Mouse (Mus musculus): ENCODE results near the gene Nsd1. TPM values are rescaled to one million over a fixed set of nuclear protein-coding genes. Genes with fewer than 3 reads are reported as not detected.

Gene Nsd1
- polyA plus RNA-seq, 1 experiment from 2014 or later: 79.3 TPM

DNA sequence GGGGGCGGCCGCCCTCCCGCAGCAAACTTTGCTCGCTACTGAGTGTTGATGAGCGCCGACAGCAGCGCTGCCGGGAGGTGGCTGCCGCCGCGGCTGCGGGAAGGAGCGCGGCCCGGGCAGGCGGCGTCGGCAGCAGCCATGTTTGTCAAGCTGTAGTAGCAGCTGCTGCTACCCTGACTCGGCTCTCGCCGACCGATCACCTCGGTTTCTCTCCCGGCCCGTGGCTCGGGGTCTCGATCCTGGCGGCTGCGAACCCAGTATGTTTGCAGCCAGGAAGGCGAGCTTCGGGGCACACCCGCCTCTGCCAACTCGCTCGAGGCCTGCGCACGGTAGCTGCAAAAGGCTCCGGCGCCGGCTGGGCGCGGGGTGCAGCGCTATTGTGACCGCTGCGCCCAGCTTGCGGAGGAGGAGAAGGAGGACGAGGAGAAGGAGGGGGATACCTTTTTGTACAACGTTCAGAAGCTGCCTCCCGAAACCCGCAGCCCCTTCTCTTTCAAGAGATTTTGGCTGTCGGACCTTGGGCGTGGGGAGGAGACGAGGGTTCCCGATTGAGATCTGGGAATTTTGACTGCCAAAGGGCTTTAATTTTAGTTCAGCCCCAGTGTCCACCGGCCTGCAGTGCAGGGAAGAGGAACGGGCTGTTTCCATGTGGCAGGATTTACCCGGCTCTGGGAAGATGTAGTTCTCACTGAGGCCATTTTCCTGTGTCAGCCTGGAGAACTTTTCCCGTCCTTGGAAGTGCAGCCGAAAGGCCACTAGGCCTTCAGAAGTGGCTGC lies 3.0 kb downstream of the Nsd1 start:
- under 1% methylated on average over 57 of the region's 58 CpGs for WGBS

GRCm38 (mm10) chr13:55213138-55213806 lies 3.7 kb downstream of the Nsd1 start:
- WGBS: 59% methylated on average over 10 of the region's 10 CpGs
- Histone ChIP-seq H3K9me3 (ENCODE audit: control insufficient read depth, low read length) (no peaks in the 10 kb centered on the region), H3K27me3 (ENCODE audit: control insufficient read depth, insufficient read depth, low read length) (no peaks in the 10 kb centered on the region), H3K36me3 (ENCODE audit: control insufficient read depth, insufficient read depth, low read length) (peaks cover 9% of the 10 kb centered on the region), H3K9ac (ENCODE audit: low read length) (peak overlapping the region; percentile 83), H3K4me3 (ENCODE audit: low read depth, low read length) (peak overlapping the region; percentile 64), H3K27ac (ENCODE audit: low read depth, low read length) (peak overlapping the region; percentile 98), H3K4me2 (ENCODE audit: low read depth, low read length, severe bottlenecking) (peak overlapping the region; percentile 88), H3K4me1 (replicated peaks; ENCODE audit: control insufficient read depth, insufficient read depth, low read length) (peaks cover 21% of the 10 kb centered on the region)
- DNase-seq (ENCODE audit: low spot score) (no peak), ATAC-seq (replicated peaks; ENCODE audit: low FRiP score) (no peak)

More for the DNA sequence above, 3.0 kb downstream of the Nsd1 start:
- Histone ChIP-seq H3K4me1 (replicated peaks; ENCODE audit: control insufficient read depth, insufficient read depth, low read length) (peaks cover 21% of the 10 kb centered on the region), H3K27me3 (ENCODE audit: control insufficient read depth, insufficient read depth, low read length) (no peaks in the 10 kb centered on the region), H3K36me3 (ENCODE audit: control insufficient read depth, insufficient read depth, low read length) (peaks cover 4% of the 10 kb centered on the region; the same call in 1 of the 2 replicates), H3K9ac (ENCODE audit: low read length) (peak overlapping the region; percentile 83), H3K27ac (ENCODE audit: low read depth, low read length) (peak overlapping the region; percentile 98), H3K4me2 (ENCODE audit: low read depth, low read length, severe bottlenecking) (peak overlapping the region; percentile 88), H3K9me3 (ENCODE audit: control insufficient read depth, low read length) (no peaks in the 10 kb centered on the region), H3K4me3 (ENCODE audit: low read depth, low read length) (peak overlapping the region; percentile 64)
- ATAC-seq (replicated peaks; ENCODE audit: low FRiP score) (no peak), DNase-seq (ENCODE audit: low spot score) (peak; percentile 82)

DNA sequence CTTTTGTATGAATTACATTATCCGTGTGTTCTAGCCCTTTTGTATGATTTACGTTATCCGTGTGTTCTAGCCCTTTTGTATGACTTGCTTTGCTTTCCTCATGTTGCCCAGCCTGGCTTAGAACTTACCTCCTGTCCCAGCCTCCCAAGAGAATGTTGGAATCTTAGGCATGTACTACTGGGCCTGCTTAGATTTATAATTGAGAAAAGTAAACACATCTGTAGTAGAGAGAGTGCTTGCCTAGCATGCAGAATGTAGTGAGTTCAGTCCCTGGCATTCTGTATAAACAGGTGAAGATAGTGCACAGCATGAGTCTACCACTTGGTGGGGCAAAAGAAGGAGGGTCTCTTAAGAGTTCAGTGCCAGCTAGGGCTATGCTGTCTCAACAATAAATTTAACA lies 14.8 kb downstream of the Nsd1 start:
- Histone ChIP-seq H3K4me3 (ENCODE audit: low read depth, low read length) (no peak overlapping the region), H3K4me1 (replicated peaks; ENCODE audit: control insufficient read depth, insufficient read depth, low read length) (no peaks in the 10 kb centered on the region), H3K36me3 (ENCODE audit: control insufficient read depth, insufficient read depth, low read length) (peaks cover 6% of the 10 kb centered on the region; the same call in 1 of the 2 replicates), H3K27ac (ENCODE audit: low read depth, low read length) (no peak overlapping the region), H3K27me3 (ENCODE audit: control insufficient read depth, insufficient read depth, low read length) (no peaks in the 10 kb centered on the region), H3K4me2 (ENCODE audit: low read depth, low read length, severe bottlenecking) (no peak overlapping the region), H3K9ac (ENCODE audit: low read length) (no peak overlapping the region), H3K9me3 (ENCODE audit: control insufficient read depth, low read length) (no peaks in the 10 kb centered on the region)
- DNase-seq (ENCODE audit: low spot score): no peak
- 97% methylated on average over 3 of the region's 3 CpGs for WGBS
- ATAC-seq (replicated peaks; ENCODE audit: low FRiP score): no peak

DNA sequence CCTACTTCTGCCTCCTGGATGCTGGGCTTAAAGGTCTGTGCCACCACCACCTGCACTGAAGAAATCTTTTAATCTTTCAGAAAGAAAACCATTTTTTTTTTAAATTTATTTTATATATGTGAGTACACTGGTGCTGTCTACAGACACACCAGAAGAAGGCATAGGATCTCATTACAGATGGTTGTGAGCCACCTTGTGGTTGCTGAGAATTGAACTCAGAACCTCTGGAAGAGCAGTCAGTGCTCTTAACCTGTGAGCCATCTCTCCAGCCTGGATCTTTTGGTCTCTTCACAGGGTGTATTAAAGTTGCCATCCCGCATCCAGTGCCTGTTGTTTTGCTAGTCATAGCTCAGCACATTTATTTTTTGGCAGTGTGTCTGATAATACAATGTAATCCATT lies 21.1 kb downstream of the Nsd1 start:
- Histone ChIP-seq H3K36me3 (ENCODE audit: control insufficient read depth, insufficient read depth, low read length) (peaks cover 3% of the 10 kb centered on the region), H3K4me3 (ENCODE audit: low read depth, low read length) (no peak overlapping the region), H3K27ac (ENCODE audit: low read depth, low read length) (no peak overlapping the region), H3K9me3 (ENCODE audit: control insufficient read depth, low read length) (no peaks in the 10 kb centered on the region), H3K27me3 (ENCODE audit: control insufficient read depth, insufficient read depth, low read length) (no peaks in the 10 kb centered on the region), H3K4me1 (replicated peaks; ENCODE audit: control insufficient read depth, insufficient read depth, low read length) (no peaks in the 10 kb centered on the region), H3K4me2 (ENCODE audit: low read depth, low read length, severe bottlenecking) (no peak overlapping the region), H3K9ac (ENCODE audit: low read length) (no peak overlapping the region)
- no peak for ATAC-seq (replicated peaks; ENCODE audit: low FRiP score)
- WGBS: 100% methylated on average over 1 of the region's 1 CpGs
- no peak for DNase-seq (ENCODE audit: low spot score)

DNA sequence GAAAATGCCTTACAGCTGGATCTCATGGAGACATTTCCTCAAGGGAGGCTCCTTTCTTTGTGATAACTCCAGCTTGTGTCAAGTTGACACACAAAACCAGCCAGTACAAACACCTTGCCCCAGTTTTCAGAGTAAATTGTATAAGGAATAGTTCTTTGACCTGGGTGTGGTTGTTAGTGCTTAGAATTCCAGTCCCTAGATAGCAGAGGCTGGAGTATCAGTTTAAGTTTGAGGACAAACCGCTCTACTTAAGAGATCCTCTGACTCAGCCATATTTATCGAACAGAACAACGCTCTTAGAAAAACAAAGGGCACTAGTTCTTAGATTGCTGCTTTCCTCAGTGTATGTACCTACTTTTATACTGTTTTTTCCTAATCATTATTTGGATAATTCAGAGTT lies 33.6 kb downstream of the Nsd1 start:
- Histone ChIP-seq H3K27ac (ENCODE audit: low read depth, low read length) (no peak overlapping the region), H3K36me3 (ENCODE audit: control insufficient read depth, insufficient read depth, low read length) (peaks cover 33% of the 10 kb centered on the region), H3K4me2 (ENCODE audit: low read depth, low read length, severe bottlenecking) (no peak overlapping the region), H3K9me3 (ENCODE audit: control insufficient read depth, low read length) (no peaks in the 10 kb centered on the region), H3K4me1 (replicated peaks; ENCODE audit: control insufficient read depth, insufficient read depth, low read length) (no peaks in the 10 kb centered on the region), H3K27me3 (ENCODE audit: control insufficient read depth, insufficient read depth, low read length) (no peaks in the 10 kb centered on the region), H3K9ac (ENCODE audit: low read length) (no peak overlapping the region), H3K4me3 (ENCODE audit: low read depth, low read length) (no peak overlapping the region)
- ATAC-seq (replicated peaks; ENCODE audit: low FRiP score): no peak
- no peak for DNase-seq (ENCODE audit: low spot score)
- WGBS: over 99% methylated on average over 3 of the region's 3 CpGs

DNA sequence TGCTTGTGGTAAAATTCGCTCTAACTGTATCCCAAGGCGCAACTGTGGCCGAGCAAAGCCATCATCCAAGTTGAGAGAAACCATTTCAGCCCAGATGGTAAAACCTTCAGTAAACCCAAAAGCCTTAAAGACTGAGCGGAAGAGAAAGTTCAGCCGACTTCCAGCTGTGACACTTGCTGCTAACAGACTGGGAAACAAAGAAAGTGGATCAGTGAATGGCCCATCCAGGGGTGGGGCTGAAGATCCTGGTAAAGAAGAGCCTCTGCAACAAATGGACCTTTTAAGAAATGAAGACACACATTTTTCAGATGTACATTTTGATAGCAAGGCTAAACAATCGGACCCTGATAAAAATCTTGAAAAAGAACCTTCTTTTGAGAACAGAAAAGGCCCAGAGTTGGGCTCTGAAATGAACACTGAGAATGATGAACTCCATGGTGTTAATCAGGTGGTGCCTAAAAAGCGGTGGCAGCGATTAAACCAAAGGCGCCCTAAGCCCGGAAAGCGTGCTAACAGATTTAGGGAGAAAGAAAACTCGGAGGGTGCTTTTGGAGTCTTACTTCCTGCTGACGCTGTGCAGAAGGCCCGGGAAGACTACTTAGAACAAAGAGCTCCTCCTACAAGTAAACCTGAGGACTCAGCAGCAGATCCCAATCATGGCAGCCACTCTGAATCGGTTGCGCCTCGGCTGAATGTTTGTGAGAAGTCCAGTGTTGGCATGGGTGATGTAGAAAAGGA lies 37.9 kb downstream of the Nsd1 start:
- Histone ChIP-seq H3K4me3 (ENCODE audit: low read depth, low read length) (no peak overlapping the region), H3K27ac (ENCODE audit: low read depth, low read length) (no peak overlapping the region), H3K36me3 (ENCODE audit: control insufficient read depth, insufficient read depth, low read length) (peaks cover 11% of the 10 kb centered on the region), H3K4me2 (ENCODE audit: low read depth, low read length, severe bottlenecking) (no peak overlapping the region), H3K4me1 (replicated peaks; ENCODE audit: control insufficient read depth, insufficient read depth, low read length) (no peaks in the 10 kb centered on the region), H3K27me3 (ENCODE audit: control insufficient read depth, insufficient read depth, low read length) (no peaks in the 10 kb centered on the region), H3K9ac (ENCODE audit: low read length) (no peak overlapping the region), H3K9me3 (ENCODE audit: control insufficient read depth, low read length) (no peaks in the 10 kb centered on the region)
- DNase-seq (ENCODE audit: low spot score) (no peak), ATAC-seq (replicated peaks; ENCODE audit: low FRiP score) (no peak)
- 82% methylated on average over 17 of the region's 17 CpGs for WGBS

- Histone ChIP-seq H3K4me2 (ENCODE audit: low read depth, low read length, severe bottlenecking) (no peak overlapping the region), H3K4me1 (replicated peaks; ENCODE audit: control insufficient read depth, insufficient read depth, low read length) (no peaks in the 10 kb centered on the region), H3K36me3 (ENCODE audit: control insufficient read depth, insufficient read depth, low read length) (peaks cover 11% of the 10 kb centered on the region), H3K9me3 (ENCODE audit: control insufficient read depth, low read length) (no peaks in the 10 kb centered on the region), H3K4me3 (ENCODE audit: low read depth, low read length) (no peak overlapping the region), H3K27me3 (ENCODE audit: control insufficient read depth, insufficient read depth, low read length) (no peaks in the 10 kb centered on the region), H3K27ac (ENCODE audit: low read depth, low read length) (no peak overlapping the region), H3K9ac (ENCODE audit: low read length) (no peak overlapping the region)
- WGBS: 87% methylated on average over 4 of the region's 4 CpGs
- no peak for DNase-seq (ENCODE audit: low spot score)
- ATAC-seq (replicated peaks; ENCODE audit: low FRiP score): no peak
Measured at GRCm38 (mm10) chr13:55249246-55249645, 39.7 kb downstream of the Nsd1 start.

GRCm38 (mm10) chr13:55252820-55253219 lies 43.2 kb downstream of the Nsd1 start:
- DNase-seq (ENCODE audit: low spot score): no peak
- no peak for ATAC-seq (replicated peaks; ENCODE audit: low FRiP score)
- Histone ChIP-seq H3K4me2 (ENCODE audit: low read depth, low read length, severe bottlenecking) (no peak overlapping the region), H3K9me3 (ENCODE audit: control insufficient read depth, low read length) (no peaks in the 10 kb centered on the region), H3K4me3 (ENCODE audit: low read depth, low read length) (no peak overlapping the region), H3K36me3 (ENCODE audit: control insufficient read depth, insufficient read depth, low read length) (no peaks in the 10 kb centered on the region; the same call in 1 of the 2 replicates), H3K27ac (ENCODE audit: low read depth, low read length) (no peak overlapping the region), H3K4me1 (replicated peaks; ENCODE audit: control insufficient read depth, insufficient read depth, low read length) (no peaks in the 10 kb centered on the region), H3K9ac (ENCODE audit: low read length) (no peak overlapping the region), H3K27me3 (ENCODE audit: control insufficient read depth, insufficient read depth, low read length) (no peaks in the 10 kb centered on the region)
- 94% methylated on average over 4 of the region's 4 CpGs for WGBS

All from forebrain, embryonic 11.5 days (tissue).